Mouse (Mus musculus) embryonic fibroblast, embryonic 13.5 days (primary cell): Measurements from ENCODE around the gene Lats1.

Experiments used
- CTCF ChIP-seq: IDR thresholded peaks from 2 replicates; pipeline ENCODE4 v1.5.1; 2011; ENCODE audit warnings: mild to moderate bottlenecking, control low read depth, low read length, moderate library complexity, borderline replicate concordance; ENCODE audit not compliant: insufficient read depth
- POLR2A ChIP-seq: IDR thresholded peaks from 2 replicates; pipeline ENCODE4 v1.6.1; 2011; ENCODE audit warnings: low read depth, mild to moderate bottlenecking, control low read depth, low read length, moderate library complexity

- TF ChIP-seq CTCF, result no peak
- TF ChIP-seq POLR2A, result no peak
Observed at GRCm38 (mm10) chr10:7731582-7731981, 50.6 kb downstream of the Lats1 start.
